Mouse (Mus musculus): ENCODE measurements around the gene Defb6. TPM values are rescaled to one million over a fixed set of nuclear protein-coding genes. Genes with fewer than 3 reads are reported as not detected.

Gene Defb6
- not detected for polyA plus RNA-seq (2012; fragmentation: generic; extraction: Trizol)

DNA sequence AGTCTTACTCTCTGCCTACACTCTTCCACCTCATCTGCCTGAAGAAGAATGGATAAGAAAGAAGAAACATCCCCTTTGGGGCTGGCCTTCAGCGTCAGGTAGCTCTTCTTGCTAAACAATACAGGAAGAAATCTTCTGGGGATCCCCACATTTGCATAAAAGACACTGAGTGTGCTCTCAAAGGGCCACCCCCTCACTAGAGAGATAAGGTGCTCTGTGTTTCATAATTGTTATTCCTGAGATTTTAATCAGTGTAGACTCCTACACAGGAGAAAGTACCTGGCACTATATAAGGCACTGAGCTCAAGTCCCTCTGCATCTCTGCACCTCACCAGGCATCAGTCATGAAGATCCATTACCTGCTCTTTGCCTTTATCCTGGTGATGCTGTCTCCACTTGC, at the start of gene Defb6:
Gene Defb6 (plus strand): TSS at position 318 of the 400 bp plus-strand sequence.
- H3K79me2 ChIP-seq (ENCODE audit: control insufficient read depth, insufficient read depth): no peaks in the 10 kb centered on the region
- no peak within 1 kb of the TSS for H3K4me3 ChIP-seq
- no peak within 1 kb of the TSS for H3K4me2 ChIP-seq (ENCODE audit: low read depth)
- no peaks in the 10 kb centered on the region for H3K36me3 ChIP-seq (ENCODE audit: control insufficient read depth, insufficient read depth)
- no peak for TF ChIP-seq TCF12 (IDR thresholded peaks at IDR 0.05; ENCODE audit: insufficient read depth, poor library complexity, severe bottlenecking)
- no peak for TF ChIP-seq MYOD1 (IDR thresholded peaks at IDR 0.05; ENCODE audit: control insufficient read depth in 1 of 3, insufficient read length in 2 of 3, low read depth in 2 of 3)
- no peak for TF ChIP-seq POLR2AphosphoS2 (IDR thresholded peaks at IDR 0.05; ENCODE audit: insufficient read length, low read depth)
- no peak for TF ChIP-seq CEBPB (IDR thresholded peaks at IDR 0.05; ENCODE audit: insufficient read depth, poor library complexity, severe bottlenecking)
- no peak for TF ChIP-seq MYOG (IDR thresholded peaks at IDR 0.05; ENCODE audit: control insufficient read depth in 1 of 3, insufficient read depth in 1 of 3, insufficient read length in 2 of 3, low read depth in 2 of 3)
- TF ChIP-seq POLR2A (IDR thresholded peaks at IDR 0.05; ENCODE audit: insufficient read length, low read depth): no peak
- no peak for TF ChIP-seq USF1 (IDR thresholded peaks at IDR 0.05; ENCODE audit: low read depth)
- no peak for TF ChIP-seq SRF (IDR thresholded peaks at IDR 0.05; ENCODE audit: control insufficient read depth, insufficient read length, low read depth)
- TF ChIP-seq E2F4 (IDR thresholded peaks at IDR 0.05; ENCODE audit: insufficient read depth): no peak
- no peak for TF ChIP-seq TCF3 (IDR thresholded peaks at IDR 0.05; ENCODE audit: insufficient read length, low read depth)
- TF ChIP-seq MAX (IDR thresholded peaks at IDR 0.05; ENCODE audit: low read depth): no peak
- TF ChIP-seq REST (IDR thresholded peaks at IDR 0.05; ENCODE audit: insufficient read depth, insufficient read length): no peak
- H3K27me3 ChIP-seq (ENCODE audit: control insufficient read depth, insufficient read depth, insufficient read length): no peaks in the 10 kb centered on the region
- H3ac ChIP-seq (ENCODE audit: control insufficient read depth, insufficient read length): no peak within 1 kb of the TSS

GRCm38 (mm10) chr8:19238101-19238500, 12.8 kb downstream of the Defb6 start:
- H3ac ChIP-seq (ENCODE audit: control insufficient read depth, insufficient read length): no peak overlapping the region
- no peak overlapping the region for H3K4me3 ChIP-seq
- TF ChIP-seq TCF12 (IDR thresholded peaks at IDR 0.05; ENCODE audit: insufficient read depth, poor library complexity, severe bottlenecking): no peak
- TF ChIP-seq CEBPB (IDR thresholded peaks at IDR 0.05; ENCODE audit: insufficient read depth, poor library complexity, severe bottlenecking): no peak
- no peak for TF ChIP-seq MYOG (IDR thresholded peaks at IDR 0.05; ENCODE audit: control insufficient read depth in 1 of 3, insufficient read depth in 1 of 3, insufficient read length in 2 of 3, low read depth in 2 of 3)
- no peak for TF ChIP-seq MAX (IDR thresholded peaks at IDR 0.05; ENCODE audit: low read depth)
- no peak for TF ChIP-seq POLR2AphosphoS2 (IDR thresholded peaks at IDR 0.05; ENCODE audit: insufficient read length, low read depth)
- TF ChIP-seq REST (IDR thresholded peaks at IDR 0.05; ENCODE audit: insufficient read depth, insufficient read length): no peak
- TF ChIP-seq USF1 (IDR thresholded peaks at IDR 0.05; ENCODE audit: low read depth): no peak
- TF ChIP-seq TCF3 (IDR thresholded peaks at IDR 0.05; ENCODE audit: insufficient read length, low read depth): no peak

DNA sequence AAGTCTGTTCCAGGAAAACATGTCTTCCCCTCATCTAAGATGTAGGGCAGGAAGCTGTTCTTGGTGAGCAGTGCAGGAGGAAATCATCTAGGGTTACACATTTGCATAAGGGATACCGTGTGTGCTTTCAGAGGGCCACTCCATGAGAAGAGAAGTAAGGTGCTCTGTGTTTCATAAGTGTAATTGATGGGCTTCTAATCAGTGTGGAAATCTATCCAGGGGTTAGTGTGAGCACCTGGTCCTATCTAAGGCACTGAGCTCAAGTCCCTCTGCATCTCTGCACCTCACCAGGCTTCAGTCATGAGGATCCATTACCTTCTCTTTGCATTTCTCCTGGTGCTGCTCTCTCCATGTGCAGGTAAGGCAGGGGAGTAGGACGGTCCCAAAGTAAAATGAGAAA, 14.3 kb downstream of the Defb6 start, which contains the start of gene Defb46:
Gene Defb46 (plus strand): TSS at position 301 of the 400 bp plus-strand sequence.
- Histone ChIP-seq H3K4me2 (ENCODE audit: low read depth) (no peak within 1 kb of the TSS), H3K4me3 (no peak within 1 kb of the TSS), H3K79me2 (ENCODE audit: control insufficient read depth, insufficient read depth) (no peaks in the 10 kb centered on the region), H3ac (ENCODE audit: control insufficient read depth, insufficient read length) (no peak within 1 kb of the TSS), H3K36me3 (ENCODE audit: control insufficient read depth, insufficient read depth) (no peaks in the 10 kb centered on the region), H3K27me3 (ENCODE audit: control insufficient read depth, insufficient read depth, insufficient read length) (no peaks in the 10 kb centered on the region)
- TF ChIP-seq MAX (IDR thresholded peaks at IDR 0.05; ENCODE audit: low read depth) (no peak), SRF (IDR thresholded peaks at IDR 0.05; ENCODE audit: control insufficient read depth, insufficient read length, low read depth) (no peak), TCF3 (IDR thresholded peaks at IDR 0.05; ENCODE audit: insufficient read length, low read depth) (no peak), MYOG (IDR thresholded peaks at IDR 0.05; ENCODE audit: control insufficient read depth in 1 of 3, insufficient read depth in 1 of 3, insufficient read length in 2 of 3, low read depth in 2 of 3) (no peak), POLR2A (IDR thresholded peaks at IDR 0.05; ENCODE audit: insufficient read length, low read depth) (no peak), E2F4 (IDR thresholded peaks at IDR 0.05; ENCODE audit: insufficient read depth) (no peak), POLR2AphosphoS2 (IDR thresholded peaks at IDR 0.05; ENCODE audit: insufficient read length, low read depth) (no peak), TCF12 (IDR thresholded peaks at IDR 0.05; ENCODE audit: insufficient read depth, poor library complexity, severe bottlenecking) (no peak), MYOD1 (IDR thresholded peaks at IDR 0.05; ENCODE audit: control insufficient read depth in 1 of 3, insufficient read length in 2 of 3, low read depth in 2 of 3) (no peak), CEBPB (IDR thresholded peaks at IDR 0.05; ENCODE audit: insufficient read depth, poor library complexity, severe bottlenecking) (no peak), USF1 (IDR thresholded peaks at IDR 0.05; ENCODE audit: low read depth) (no peak), REST (IDR thresholded peaks at IDR 0.05; ENCODE audit: insufficient read depth, insufficient read length) (no peak)

More at GRCm38 (mm10) chr8:19238101-19238500, 12.8 kb downstream of the Defb6 start:
- no peaks in the 10 kb centered on the region for H3K79me2 ChIP-seq (ENCODE audit: control insufficient read depth, insufficient read depth)
- no peaks in the 10 kb centered on the region for H3K36me3 ChIP-seq (ENCODE audit: control insufficient read depth, insufficient read depth)
- H3K27me3 ChIP-seq (ENCODE audit: control insufficient read depth, insufficient read depth, insufficient read length): no peaks in the 10 kb centered on the region
- no peak overlapping the region for H3K4me2 ChIP-seq (ENCODE audit: low read depth)

DNA sequence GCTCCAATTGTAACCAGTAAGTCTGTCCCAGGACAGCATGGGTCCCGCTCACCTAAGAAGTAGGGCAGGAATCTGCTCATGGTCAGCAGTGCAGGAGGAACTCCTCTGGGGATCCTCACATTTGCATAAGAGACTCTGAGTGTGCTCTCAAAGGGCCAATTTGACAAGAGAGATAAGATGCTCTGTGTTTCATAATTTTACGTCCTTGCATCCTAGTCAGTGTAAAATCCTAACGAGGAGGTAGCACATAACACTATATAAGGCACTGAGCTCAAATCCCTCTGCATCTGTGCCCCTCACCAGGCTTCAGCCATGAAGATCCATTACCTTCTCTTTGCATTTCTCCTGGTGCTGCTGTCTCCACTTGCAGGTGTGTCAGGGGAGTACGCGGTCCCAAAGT, 22.0 kb downstream of the Defb6 start, which contains the start of gene Defb5:
Gene Defb5 (plus strand): TSS at position 301 of the 400 bp plus-strand sequence.
- H3K79me2 ChIP-seq (ENCODE audit: control insufficient read depth, insufficient read depth): no peaks in the 10 kb centered on the region
- H3ac ChIP-seq (ENCODE audit: control insufficient read depth, insufficient read length): no peak within 1 kb of the TSS
- no peak within 1 kb of the TSS for H3K4me2 ChIP-seq (ENCODE audit: low read depth)
- no peak for TF ChIP-seq E2F4 (IDR thresholded peaks at IDR 0.05; ENCODE audit: insufficient read depth)
- no peak for TF ChIP-seq CEBPB (IDR thresholded peaks at IDR 0.05; ENCODE audit: insufficient read depth, poor library complexity, severe bottlenecking)
- TF ChIP-seq POLR2A (IDR thresholded peaks at IDR 0.05; ENCODE audit: insufficient read length, low read depth): no peak
- no peak for TF ChIP-seq MAX (IDR thresholded peaks at IDR 0.05; ENCODE audit: low read depth)
- no peak for TF ChIP-seq TCF12 (IDR thresholded peaks at IDR 0.05; ENCODE audit: insufficient read depth, poor library complexity, severe bottlenecking)
- TF ChIP-seq REST (IDR thresholded peaks at IDR 0.05; ENCODE audit: insufficient read depth, insufficient read length): no peak
- no peak for TF ChIP-seq TCF3 (IDR thresholded peaks at IDR 0.05; ENCODE audit: insufficient read length, low read depth)
- TF ChIP-seq USF1 (IDR thresholded peaks at IDR 0.05; ENCODE audit: low read depth): no peak
- TF ChIP-seq POLR2AphosphoS2 (IDR thresholded peaks at IDR 0.05; ENCODE audit: insufficient read length, low read depth): no peak
- TF ChIP-seq SRF (IDR thresholded peaks at IDR 0.05; ENCODE audit: control insufficient read depth, insufficient read length, low read depth): no peak
- TF ChIP-seq MYOG (IDR thresholded peaks at IDR 0.05; ENCODE audit: control insufficient read depth in 1 of 3, insufficient read depth in 1 of 3, insufficient read length in 2 of 3, low read depth in 2 of 3): no peak
- no peaks in the 10 kb centered on the region for H3K27me3 ChIP-seq (ENCODE audit: control insufficient read depth, insufficient read depth, insufficient read length)
- no peaks in the 10 kb centered on the region for H3K36me3 ChIP-seq (ENCODE audit: control insufficient read depth, insufficient read depth)
- H3K4me3 ChIP-seq: no peak within 1 kb of the TSS

Data from myocyte (in vitro differentiated cells).